Mouse (Mus musculus) adrenal gland, adult (tissue): Measurements from ENCODE around the gene Dnaaf2.
"Not testable (repeated sequence)": the region's sequence is repeated elsewhere in the genome, so short reads cannot be mapped to it uniquely, and the experiment has no call there.

Experiments used
- DNase-seq, 2 experiments: peaks; one replicate each; pipeline ENCODE4 v3.0.0; 2022 to 2023; ENCODE audit warnings: low spot score in 1 of 2; ENCODE audit not compliant: inconsistent age in 2 of 2

Dnaaf2 gene

DNA sequence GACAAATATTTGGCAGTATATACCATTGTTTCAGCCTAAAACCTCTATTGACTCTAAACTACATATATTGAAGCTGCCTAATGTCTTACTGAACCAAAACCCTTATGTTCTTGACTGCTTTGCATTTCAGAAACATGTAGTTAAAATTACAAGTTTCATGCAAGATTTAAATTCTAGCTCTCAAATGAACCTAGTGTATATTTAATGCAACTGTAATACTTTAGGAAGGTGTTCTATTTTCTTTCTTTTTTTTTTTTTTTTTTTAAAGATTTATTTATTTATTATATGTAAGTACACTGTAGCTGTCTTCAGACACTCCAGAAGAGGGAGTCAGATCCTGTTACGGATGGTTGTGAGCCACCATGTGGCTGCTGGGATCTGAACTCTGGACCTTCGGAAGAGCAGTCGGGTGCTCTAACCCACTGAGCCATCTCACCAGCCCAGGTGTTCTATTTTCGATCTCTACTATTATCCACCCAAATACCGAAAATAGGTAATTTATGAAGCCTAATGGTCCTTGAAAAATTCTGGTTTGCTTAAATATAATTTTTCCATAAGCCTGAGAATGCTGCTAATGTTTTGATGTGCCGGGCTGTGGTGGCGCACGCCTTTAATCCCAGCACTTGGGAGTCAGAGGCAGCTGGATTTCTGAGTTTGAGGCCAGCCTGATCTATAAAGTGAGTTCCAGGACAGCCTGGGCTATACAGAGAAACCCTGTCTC, 31.2 kb downstream of the Dnaaf2 start:
- DNase-seq: not testable (repeated sequence)

DNA sequence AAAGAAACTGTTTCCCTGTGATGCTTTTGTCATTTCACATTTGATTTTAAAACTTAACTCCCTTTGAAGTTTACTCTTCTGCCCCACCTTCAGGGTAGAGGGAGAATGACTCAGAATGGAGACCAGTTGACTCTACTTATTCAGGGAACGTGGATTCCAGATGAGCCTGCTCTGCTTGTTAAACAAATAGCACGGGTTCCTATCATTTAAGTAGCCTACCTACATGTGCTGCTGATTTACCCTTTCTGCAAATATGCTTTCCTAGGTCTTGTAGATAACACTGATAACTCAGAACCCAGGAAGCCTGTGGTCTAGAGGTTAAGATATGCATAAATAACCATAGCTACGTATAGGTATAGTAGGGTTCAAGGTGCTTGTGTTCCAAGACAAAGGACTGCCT, 33.3 kb downstream of the Dnaaf2 start:
- no peak for DNase-seq

DNA sequence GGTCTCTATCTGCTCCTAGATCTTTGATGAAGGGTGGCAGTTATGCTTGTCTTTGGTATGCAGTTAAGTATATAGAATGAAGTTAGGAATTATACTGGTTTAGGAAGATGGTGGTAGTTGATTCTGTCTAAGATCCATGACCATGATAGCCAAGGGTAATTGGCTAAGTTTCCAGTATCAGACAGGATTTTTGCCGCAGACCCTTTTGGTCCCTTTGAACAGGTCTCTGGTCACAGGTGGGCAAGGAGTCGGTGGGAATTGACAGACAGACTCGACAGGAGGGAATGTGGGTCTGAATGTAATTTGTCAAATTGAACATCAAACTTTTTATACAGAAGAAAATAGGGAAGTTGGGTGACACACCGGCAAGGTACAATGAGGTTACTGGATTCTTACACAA, 34.6 kb downstream of the Dnaaf2 start:
- DNase-seq: not testable (repeated sequence)

DNA sequence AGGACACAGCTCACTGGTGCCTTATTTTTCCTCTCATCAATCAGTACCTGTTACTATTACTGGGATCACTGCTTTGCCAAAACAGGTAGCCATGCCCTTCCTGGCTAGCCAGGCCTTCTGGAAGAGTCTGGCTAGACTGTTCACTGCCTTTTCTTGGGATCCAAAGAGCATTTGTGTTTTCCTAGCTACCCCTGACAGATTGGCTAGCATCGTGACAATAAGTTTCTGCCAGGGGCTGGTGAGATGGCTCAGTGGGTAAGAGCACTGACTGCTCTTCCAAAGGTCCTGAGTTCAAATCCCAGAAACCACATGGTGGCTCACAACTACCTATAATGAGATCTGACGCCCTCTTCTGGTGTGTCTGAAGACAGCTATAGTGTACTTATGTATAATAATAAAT, 37.6 kb downstream of the Dnaaf2 start:
- peak in 1 of 2 experiments; percentile 30 for DNase-seq

DNA sequence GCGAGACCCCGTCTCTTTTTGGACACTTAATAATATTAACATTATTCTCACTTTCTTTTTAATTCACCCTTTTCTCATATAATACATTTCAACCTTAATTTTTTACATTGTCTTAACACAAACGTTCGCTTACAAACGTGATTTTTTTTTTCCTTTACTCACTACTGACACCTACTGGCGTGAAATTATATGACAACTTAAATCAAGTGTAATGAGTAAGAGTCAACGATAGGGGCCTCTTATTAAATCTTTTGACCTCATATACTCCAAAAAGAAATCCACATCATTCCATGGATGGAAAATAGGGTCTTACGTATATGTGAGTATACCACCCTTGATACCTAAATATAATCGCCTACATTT, 38.7 kb downstream of the Dnaaf2 start:
- DNase-seq: peak in 1 of 2 experiments; percentile 82

DNA sequence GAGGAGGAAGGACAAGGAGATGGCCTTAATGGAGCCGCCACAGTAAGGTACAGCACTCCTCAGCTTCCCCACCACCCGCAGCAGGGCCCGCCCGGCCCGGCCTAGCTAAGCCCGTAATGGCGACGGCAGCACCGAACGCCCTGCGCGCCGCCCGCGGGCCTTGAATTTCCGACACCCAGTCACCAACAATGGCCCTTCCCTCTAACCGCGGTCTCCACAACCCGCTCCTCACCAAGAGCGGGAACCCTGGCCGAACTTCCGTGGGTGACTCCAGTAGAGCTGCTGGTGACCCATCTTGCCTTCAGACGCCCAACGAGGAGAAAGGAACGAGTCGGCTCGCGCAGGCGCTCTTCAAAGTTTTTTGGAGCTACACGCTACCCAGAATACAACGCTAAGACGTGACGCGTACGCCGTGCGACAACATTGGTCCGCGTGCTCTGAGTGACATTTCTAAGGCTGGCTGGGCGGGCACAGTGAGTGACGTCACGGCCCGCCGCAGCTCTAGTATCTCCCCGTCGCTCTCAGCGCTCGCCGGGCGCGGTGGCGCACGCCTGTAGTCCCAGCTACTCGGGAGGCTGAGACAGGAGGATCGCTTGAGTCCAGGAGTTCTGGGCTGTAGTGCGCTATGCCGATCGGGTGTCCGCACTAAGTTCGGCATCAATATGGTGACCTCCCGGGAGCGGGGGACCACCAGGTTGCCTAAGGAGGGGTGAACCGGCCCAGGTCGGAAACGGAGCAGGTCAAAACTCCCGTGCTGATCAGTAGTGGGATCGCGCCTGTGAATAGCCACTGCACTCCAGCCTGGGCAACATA, 39.3 kb downstream of the Dnaaf2 start, which contains the start of gene Rps29:
Gene Rps29, minus strand, starts transcription at position 422 of the 813 bp plus-strand sequence.
- DNase-seq: peak; percentile 99

DNA sequence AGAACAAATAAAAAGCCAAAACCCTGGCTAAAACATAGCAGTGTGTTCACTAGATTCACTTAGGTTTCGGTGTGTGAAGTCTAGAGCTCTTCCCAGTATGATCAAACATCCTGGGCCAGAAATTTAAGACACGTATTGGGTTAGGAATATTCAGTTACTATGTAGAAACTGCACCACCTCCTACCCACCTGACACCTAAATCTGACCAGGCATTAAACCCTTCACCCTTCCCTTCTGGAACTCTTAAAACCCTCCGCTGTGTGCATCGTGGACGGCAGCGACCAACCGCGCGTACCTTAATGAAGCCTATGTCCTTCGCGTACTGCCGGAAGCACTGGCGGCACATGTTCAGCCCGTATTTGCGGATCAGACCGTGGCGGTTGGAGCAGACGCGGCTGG, 39.9 kb downstream of the Dnaaf2 start:
- no peak for DNase-seq

DNA sequence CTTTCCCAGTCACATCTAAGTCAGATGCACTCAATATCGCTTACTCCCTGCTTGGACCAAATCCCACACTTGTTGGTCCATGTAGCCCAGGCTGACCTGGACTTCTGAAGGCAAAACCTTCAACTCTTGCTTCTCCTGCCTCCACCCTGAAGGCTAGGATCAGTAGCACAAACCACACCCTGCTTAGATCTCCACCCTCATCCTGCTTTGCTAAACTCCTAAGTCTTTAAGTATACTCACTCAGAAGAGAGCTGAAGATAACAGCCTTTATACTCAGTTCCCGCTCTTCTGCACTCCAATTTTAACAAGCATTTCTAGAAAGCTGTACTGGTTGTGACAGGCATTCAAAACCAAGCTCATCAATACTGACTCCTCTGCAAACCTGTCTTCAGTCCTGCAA, 41.1 kb downstream of the Dnaaf2 start:
- DNase-seq: peak in 1 of 2 experiments; percentile 21

DNA sequence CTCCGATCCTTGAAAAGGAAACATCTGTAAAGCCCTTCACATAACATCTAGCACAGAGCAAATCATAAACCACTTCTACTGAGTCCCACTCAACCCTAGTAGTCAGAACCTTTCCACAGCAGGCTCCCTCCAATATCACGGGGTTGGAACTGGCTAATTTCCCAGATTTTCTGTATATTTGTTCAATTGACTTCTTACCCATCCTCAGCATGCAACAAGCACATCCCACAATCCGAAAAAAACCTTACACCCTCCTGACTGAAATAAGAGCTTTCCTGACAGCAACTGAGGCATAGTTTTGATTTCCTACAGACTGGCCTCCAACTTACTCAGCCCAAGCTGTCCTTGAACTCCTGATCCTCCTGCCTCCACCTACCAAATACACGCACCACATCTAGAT, 41.8 kb downstream of the Dnaaf2 start:
- peak in 1 of 2 experiments; percentile 18 for DNase-seq

DNA sequence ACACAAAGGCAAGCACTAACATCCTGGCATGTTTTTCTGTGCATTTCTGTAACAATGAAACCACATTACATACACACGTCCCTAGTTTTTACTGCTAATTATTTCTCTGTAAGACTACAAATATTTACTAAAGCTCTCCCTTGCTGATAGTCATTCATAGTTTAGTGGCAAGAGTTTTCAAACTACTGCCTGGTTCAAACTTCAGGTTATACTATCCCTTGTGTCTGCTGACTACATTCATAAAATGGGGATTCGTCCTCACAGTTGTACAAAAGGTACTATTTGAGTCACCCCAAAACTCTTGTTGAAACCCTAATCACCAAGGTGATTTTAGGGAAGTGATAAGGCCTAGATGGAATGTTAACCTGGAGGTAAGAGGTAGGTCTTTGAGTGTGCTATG, 42.3 kb downstream of the Dnaaf2 start:
- no peak for DNase-seq

DNA sequence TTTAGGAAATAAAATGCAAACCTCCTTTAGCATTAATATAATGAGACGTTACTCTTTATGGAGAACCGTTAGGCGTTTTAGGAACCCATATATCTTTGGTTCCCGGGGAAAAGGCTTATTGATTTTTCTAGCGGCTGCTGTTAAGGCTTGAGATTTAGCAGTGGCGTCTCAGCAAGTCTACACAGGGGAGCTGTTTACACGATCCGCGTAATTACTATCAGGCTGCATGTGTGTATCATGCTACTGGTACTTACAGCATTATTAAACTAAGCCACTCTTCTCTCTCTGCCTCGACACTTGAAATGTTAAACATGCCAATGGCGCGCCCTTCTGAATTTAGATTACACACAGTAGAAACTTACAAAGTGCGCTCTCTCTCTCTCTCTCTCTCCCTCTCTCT, 48.2 kb downstream of the Dnaaf2 start:
- DNase-seq: no peak

DNA sequence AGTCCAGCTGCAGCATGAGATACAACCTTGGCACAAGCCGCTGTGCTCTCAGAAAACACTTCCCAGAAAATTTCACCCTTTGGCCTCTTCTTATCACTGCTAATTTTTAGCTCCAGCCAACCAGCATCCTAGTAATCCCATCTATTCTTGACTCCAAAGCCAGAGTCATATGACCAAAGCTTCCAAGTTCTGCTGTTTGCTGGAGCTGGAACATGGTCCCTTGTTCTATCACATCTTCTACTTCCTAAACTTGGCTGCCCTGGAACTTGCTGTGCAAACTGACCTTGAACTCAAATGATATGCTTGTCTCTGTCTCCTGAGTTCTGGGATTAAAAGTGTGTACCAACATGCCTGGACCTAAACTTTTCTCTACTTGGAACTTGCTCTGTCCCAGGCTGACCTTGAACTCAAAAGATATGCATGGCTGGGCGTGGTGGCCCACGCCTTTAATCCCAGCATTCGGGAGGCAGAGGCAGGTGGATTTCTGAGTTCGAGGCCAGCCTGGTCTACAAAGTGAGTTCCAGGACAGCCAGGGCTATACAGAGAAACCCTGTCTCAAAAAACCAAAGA, 51.0 kb downstream of the Dnaaf2 start:
- DNase-seq: no peak

DNA sequence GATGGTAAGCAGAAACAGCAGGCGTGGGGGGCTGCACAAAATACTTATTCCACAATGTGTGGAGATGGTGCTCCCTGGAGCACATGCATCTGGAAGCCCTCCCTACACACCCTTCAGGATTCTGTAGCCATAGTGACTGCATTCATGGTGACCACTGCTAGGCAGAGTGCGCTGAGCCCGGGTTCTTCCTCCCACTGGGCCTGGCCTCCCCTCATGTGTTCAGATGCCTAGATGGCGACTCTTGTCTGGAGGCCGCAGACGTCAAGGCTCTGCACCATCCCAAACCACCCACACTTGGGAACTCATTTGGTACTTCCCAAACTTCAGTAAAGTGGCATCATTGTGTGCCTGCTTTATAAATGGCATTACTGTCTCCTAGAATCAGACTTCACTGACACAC, 54.8 kb downstream of the Dnaaf2 start:
- no peak for DNase-seq

DNA sequence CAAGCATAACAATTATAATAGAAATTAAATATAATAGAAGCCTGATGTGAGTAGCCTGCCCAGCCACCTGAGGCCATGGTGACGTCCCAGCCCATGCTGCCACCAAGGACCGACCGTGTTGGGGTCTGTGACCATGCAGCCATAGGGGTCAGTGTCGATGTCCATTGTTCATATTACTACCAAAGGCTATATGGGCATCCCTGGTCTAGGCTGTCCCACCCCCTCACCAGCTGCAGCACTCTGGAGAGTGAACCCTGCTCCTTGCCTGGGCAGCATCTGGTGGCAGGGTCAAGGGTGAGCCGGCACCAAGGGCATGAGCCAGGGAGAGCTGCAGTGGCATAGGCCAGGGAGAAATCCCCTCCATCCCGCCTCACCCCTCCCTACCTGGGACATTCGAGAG, 58.4 kb downstream of the Dnaaf2 start:
- no peak for DNase-seq

DNA sequence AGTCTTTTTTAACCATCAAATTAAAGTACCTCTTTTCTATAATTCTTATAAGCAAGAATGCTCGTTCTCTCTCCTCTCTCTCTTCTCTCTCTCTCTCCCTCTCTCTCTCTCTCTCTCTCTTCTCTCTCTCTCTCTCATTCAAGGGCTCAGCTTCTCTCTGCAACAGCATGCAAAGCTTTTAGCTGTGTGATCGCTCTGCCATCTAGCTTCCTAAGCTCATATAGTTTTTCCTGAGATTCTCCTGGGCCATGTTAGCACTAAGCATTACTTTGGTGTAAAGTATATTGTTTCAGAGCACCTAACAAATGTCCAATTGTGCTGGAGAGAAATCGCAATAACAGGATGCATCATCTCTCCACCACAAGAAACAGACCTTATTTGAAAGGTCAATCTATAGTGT, 59.0 kb downstream of the Dnaaf2 start:
- no peak for DNase-seq
